Mouse (Mus musculus): Measurements from ENCODE around the gene Setdb2. TPM values are rescaled to one million over a fixed set of nuclear protein-coding genes. Genes with fewer than 3 reads are reported as not detected.
A peak's percentile ranks its signal among the peaks of the same experiment; 100 is the strongest.

The Setdb2 gene
- total RNA-seq, 2 experiments from 2014 or later = 5.0 to 6.9 TPM

DNA sequence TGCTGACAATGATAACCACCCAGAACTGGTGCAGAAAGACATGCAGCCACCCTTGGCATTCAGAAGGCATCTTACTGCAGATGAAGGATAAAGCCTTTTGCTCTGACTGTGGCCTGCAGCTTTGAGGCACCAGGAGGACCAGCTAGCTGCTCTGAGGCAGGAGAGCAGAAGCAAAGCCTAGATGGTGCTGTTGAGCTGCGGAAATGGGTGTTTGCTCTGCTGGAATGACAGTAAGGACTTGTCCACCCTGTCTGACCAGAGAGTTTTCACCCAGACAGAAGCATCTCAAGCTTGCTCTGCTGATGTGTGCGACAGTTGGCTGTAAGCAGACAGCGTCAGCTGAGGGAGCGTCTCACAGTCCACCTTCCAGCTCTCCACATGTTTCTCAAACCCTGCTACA lies 50.5 kb downstream of the Setdb2 start:
- DNase-seq (ENCODE audit: low spot score in 2 of 2) = peak; percentile 42 to 64
- intact Hi-C loops (cut with DNase I) = loop anchor here (2.0 kb wide), 1 partner anchor 167 kb away; no protein-coding TSS in a partner anchor

DNA sequence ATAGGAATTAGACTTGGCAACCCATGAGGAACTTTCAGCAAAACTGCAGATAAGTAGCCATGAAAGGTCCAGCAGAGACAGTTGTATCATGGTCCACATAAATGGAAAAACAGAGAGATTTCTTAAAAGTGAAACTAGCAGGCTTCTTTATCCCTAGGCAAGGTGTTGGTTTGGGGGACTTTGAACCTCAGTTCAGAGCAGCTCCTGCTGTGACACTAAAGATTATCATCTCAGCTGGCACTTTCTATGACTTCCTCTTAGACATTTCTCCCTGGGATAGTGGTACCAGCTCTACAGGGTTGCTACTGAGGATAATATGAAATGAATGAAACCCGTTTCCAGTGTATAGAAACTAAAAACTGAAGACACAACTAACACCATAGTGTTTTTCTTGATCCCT lies 51.2 kb downstream of the Setdb2 start:
- intact Hi-C loops (cut with DNase I) = no loop called here
- no peak for DNase-seq (ENCODE audit: low spot score in 2 of 2)

DNA sequence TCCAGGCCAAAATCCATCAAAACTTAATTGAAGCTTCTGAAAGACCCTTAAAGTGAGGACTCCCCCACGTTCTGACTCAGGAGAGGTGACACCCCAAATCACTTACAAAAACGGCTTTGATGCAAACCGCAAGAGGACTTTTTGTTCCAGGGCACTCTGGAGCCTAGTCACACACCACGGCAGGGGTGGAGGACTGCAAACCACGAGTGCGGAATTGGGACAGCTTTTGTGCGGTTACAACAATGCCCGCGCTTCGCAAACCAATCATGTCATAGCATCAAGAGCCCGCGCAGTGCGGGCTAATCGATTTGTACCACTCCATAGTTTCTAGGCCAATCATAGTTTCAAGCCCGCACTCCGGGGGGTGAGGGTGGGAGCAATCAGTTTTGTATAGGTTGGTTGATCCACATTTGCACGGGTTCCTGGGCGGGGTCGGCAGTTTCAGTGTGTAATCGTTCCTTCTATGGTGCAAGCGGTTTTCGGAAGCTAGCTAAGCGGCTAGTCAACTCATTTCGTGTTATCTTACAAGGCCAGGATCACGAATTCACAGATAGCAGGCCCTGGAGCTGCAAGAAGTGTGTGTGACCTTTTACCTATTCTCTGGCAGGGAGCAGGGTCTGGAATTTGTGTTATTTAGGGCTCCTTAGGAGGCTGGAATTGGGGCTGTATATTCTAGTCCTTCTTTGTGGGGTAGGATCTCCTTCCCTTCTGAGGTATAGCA lies 70.2 kb downstream of the Setdb2 start:
- no peak for DNase-seq (ENCODE audit: low spot score in 2 of 2)
- intact Hi-C loops (cut with DNase I) = no loop called here

DNA sequence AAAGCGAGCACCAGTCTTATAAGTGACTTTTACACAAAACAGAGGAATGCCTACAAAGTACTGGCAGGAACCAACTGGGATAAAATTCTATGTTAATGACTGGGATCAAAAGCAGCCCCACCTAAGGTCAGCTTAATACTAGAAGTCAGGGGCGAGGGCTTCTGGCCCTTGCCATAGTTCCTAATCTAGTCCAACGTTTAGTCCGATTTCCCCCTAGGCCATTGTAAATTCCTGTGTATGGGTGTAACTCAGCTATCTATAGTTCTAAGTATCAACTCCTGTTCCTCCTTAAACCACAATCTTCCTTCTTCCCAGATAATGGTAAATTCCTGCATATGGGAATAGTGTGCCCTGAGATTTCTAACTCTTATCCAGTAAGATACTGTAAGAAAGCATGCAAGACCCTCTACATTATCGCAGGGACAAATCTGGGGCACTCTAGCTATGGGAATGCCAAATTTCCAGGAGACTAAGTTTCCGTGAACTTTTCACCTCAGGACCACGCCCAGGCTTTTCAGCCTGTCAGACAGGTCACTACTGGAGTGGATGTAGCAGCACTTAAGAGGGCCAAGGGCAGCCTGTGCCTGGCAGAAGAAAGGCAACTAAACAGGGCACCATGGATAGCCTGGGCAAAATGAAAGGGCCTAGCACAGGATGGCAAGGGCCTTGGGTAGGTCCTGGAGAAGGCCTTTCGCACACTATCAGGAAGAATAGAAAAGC lies 74.1 kb downstream of the Setdb2 start:
- intact Hi-C loops (cut with DNase I) = no loop called here
- no peak for DNase-seq (ENCODE audit: low spot score in 2 of 2)

DNA sequence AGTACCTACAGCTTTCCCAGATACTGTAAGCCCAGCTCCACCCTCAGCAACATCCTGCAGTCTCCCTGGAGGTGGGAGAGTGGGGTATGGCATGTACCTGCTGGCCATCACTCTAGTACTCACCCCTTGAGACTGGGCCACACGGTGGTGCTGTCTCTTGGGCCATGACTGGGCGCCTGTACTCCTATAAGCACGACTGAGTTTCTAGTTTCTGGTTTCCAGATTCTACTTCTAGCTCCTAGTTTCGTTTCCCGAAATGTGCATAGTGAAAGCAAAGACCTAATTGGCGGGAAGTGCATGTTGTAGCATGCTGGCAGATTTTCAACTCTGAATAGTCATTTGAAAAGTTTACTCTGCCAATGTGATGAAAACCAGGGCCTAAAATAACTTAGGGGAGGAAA lies 75.4 kb downstream of the Setdb2 start, which contains the start of gene Phf11d:
TSS of gene Phf11d (minus strand) at position 227 of the 401 bp plus-strand sequence.
- intact Hi-C loops (cut with DNase I) = no loop called here
- DNase-seq (ENCODE audit: low spot score in 2 of 2) = peak; percentile 4 to 34

Other genes with a start within 250 kb of the Setdb2 start
- 10 to 100 TPM; 26.2 to 27.0 TPM for gene Rcbtb1, start 239.7 kb downstream of the Setdb2 start, total RNA-seq (2021)
- not detected for gene Gm6904, start 180.7 kb downstream of the Setdb2 start, total RNA-seq (2021)
- gene Phf11a, start 143.4 kb downstream of the Setdb2 start, total RNA-seq (2021) = not detected
- gene Phf11b, start 99.5 kb downstream of the Setdb2 start, total RNA-seq (2021) = not detected
- gene Phf11d, start 75.4 kb downstream of the Setdb2 start, total RNA-seq (2021) = 1 to 10 TPM in 1 of 2 experiments, under 1 TPM in 1; 0.62 to 1.1 TPM
- under 1 TPM; 0.23 to 0.44 TPM for gene Phf11c, start 45.5 kb downstream of the Setdb2 start, total RNA-seq (2021)
- 10 to 100 TPM; 21.5 to 22.2 TPM for gene Cab39l, start 88 bp upstream of the Setdb2 start, total RNA-seq (2021)
- 10 to 100 TPM; 63.2 to 66.1 TPM for gene Cdadc1, start 157.1 kb upstream of the Setdb2 start, total RNA-seq (2021)
- 1 to 10 TPM; 2.3 to 2.4 TPM for gene Shisa2, start 184.4 kb upstream of the Setdb2 start, total RNA-seq (2021)

Measured in left cerebral cortex, postnatal 25 days (tissue).